Mouse (Mus musculus) spleen, postnatal 10 days (tissue): Measurements from ENCODE around the gene Hdac7.
A peak's percentile ranks its signal among the peaks of the same experiment; 100 is the strongest.

Experiments
- DNase-seq, 2 experiments: peaks; one replicate each; pipeline ENCODE4 v3.0.0; 2021 to 2022; ENCODE audit warnings: low spot score in 2 of 2

Gene Hdac7

DNA sequence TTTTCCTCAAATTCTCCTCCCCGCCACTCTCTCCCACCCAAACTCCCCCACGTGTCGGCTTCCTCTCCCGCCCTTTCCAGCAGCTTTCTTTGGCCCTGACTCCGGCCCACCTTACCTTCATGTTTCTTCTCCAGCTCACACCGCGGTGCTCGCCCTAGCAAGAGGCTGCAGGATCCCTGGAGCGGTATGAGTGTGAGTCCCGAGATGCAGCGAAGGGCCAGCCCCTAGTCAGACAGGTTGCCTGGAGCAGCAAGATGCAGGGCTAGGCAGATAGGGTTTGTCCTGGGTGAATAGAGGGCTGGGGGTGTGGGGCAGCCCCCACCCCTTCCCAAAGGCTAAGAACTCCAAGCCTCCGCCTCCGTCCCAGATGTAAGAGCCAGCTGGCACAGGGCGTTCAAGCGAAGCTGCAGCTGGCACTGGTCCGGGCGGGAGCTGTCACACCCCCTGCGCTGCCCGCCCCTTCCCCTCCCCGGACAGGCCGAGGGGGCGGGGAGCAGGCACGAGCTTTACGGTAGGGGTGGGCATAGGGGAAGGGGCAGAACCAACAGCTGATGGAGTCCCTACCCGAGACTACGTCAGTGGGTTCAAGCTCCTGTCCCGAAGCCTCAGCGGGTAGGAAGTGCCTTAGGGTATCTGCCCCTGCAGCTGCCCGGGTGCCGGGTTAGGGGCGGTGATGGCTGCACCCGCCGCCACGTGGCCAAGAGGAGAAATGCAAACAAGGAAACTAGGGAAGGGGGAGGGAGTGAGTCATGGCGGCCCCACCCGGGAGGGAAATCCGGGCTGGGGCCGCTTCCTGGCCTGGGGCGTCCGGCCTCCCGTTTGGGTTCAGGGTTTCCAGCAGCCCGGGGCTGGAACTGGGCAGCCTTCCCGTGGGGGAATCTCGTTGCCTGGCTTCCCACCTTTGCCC lies 76.8 kb downstream of the Hdac7 start, which contains the start of gene Rapgef3:
Gene Rapgef3, minus strand, starts transcription at position 693 of the 907 bp plus-strand sequence.
- peak; percentile 63 to 82 for DNase-seq

DNA sequence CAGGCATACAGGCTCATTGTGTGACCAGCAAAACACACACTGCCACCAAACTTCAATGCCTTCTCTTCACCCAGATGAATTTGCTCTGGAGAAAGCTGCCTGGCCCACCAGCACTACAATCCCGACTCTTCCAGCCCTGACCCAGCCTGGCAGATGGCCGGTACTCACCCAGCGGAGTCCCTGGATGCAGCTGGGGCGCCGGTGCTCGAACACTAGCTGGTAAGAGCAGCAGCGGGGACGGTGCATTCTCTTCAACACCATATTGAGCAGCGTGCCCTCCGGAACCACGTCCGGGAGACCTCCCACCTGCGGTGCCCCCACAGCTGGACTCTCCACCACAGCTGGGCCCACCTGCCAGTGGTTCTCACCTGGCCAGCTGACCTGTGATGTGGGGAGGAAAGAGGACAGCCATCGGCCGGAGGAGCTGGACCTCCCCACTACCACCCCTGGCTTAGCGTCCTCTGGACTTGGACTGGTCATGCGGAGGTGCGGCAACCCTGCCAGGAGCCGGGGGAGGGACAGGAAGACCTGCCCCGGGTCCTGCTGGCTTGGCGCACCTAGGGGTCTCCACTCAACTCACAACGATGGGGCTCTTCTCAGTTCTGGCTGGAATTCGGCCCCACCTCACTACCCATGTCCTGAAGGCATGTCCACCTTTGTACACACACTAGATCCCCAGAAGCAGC lies 77.6 kb downstream of the Hdac7 start:
- no peak for DNase-seq

DNA sequence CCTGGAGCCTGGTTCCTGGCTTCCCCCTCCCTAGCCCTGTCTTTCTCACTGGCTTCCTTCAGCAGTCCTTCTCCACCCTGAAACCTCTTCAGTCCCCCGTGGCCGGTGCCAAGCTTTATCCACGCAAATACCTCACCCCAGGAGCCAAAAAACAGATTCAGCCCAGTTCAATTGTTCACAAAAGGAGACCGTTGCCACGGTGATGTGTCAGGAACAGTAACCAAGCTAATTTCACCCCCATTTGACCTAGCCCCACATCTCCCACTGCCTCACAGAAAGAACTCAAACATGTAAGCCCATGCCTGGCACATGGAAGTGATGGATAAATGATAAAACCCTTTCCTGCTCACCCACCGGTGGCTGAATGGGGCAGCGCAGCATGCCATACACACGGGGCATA lies 78.1 kb downstream of the Hdac7 start:
- no peak for DNase-seq

DNA sequence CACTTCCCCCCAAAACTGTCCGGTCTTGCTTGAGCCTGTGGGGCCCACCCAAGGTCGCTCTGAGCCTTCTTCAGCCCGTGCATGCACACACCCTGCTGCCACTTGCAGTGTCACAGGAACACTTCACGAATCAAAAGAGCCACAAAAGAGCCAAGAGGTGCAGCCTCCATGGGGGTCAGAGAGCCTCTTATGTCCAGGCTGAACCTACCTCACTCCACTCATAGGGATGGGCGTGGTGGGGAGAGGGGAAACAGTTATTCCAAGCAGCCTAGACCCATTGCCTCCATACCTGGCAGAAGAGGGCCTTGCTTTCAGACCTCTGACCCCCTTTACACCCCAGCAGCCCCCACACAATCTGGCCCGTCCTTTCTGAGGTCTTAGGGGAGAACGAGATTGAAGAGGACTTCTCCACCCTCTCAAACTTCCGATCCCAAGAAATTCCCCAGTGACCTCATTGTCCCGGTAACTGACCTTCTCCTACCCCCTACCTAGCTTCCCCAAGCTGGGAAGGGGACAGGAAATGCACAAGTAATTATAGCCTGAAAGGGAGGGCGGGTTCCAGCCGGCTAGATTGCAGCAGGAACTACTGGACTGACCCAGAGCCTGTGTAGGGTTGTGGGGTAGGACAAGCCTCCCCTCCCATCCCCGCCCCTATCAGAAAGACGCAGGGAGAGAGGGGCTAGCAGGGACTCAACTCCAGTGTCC lies 79.1 kb downstream of the Hdac7 start:
- no peak for DNase-seq

DNA sequence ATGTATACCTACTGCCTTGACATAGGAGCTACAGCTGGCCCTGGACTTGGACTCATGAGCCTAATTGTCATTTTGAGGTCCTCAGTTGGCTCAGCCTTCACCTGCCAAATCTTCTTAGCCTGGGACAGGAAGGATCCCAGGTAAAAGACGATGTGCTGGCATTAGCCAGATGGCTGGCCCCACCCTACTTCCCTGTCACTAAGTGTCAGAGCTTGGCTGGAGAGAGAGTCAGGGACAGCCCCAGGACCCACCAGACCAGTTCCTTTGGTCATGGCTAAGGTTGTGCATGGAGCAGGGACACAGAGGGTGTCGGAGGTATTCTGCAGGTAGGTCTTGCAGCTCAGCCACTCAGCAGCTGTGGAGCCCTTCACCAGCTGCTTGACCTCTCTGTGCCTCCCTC lies 79.8 kb downstream of the Hdac7 start:
- no peak for DNase-seq

DNA sequence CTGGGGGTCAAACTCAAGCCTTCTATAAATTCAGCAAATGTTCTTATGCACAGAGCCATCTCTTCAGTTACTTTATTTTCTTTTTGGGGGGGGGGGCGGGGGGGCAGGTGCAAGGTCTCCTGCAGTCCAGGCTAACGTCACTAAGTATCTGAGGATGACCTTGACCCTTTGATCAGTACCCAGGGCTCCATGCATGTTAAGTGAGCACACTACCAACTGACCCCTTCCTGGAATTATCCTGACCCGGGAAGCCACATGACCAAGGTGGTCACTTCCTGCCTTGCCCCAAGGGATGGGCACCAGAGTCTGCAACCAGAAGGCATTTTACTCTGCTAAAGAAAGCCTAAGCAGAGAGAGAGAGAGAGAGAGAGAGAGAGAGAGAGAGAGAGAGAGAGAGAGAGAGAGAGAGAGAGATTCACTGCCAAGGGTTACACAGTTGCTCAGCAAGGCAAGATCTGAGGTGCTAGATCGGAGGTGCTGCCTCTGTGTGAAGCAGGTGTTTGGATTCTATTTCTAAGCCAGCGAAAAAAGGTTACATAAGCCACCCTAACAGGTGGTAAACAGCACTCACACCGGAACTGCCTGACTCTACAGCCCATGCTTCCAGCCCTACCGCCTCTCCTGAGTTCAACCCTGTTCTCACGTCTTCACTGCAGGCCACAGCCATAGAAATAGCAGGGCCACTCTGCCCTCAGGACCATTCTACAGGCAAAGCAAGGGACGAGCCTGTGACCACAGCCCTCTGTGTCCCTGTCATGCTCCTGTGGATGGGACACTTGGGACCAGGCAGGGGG lies 80.8 kb downstream of the Hdac7 start:
- no peak for DNase-seq

DNA sequence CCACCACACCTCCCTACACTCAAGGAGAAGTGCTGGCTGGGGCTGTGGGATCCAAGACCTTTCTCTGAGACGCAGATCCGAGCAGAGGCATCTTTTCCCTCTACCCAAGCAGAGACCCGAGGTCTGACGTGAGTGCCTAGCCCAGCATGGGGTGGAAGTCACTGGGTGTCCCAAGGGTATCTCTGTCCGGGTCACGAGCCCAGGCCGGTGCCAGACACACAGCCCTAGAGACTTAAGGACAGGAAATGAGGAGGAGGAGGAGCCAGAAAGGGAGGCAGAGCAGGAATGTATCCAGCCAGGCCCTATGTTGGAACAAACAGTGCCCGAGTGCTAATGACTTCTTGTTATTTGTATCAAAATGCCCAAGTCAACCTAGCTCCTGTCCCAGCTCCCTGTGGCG lies 81.6 kb downstream of the Hdac7 start:
- DNase-seq: no peak

DNA sequence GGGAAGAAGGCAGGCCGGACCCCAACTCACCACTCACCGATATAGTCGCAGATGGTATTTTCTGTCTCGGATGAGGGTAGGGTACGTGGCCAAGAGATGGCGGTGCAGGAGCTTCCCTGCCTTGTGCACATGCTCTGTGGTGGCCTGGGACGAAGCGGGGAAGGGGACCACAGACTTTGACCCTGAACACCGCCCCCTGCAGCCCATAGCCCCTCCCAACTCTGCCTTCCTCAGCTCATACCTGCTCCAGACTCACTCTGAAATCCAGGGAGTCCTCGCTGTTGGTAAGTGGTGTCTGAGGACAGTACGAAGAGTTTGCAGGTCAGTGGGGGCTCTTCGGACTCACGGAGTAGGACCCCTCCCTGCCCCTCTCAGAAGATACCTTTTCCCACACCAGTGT lies 82.9 kb downstream of the Hdac7 start:
- DNase-seq: no peak

DNA sequence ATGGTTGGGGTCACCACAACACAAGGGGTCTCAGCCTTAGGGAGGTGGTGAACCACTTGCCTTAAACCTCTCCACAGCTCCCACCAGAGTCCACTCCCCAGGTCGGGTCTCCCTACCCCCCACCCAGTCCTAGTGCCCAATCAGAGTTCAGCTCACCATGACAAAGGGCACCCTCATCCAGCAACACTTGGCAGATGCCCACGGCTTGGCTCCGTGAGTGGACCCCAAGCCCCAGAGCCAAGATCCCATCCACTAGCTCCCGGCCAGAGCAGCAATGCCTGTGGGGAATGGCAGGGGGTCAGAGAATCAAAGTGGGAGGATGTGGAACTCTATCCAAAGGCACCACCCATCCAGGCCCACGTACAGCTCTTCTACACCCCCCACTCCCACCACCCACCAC lies 83.3 kb downstream of the Hdac7 start:
- DNase-seq: no peak

DNA sequence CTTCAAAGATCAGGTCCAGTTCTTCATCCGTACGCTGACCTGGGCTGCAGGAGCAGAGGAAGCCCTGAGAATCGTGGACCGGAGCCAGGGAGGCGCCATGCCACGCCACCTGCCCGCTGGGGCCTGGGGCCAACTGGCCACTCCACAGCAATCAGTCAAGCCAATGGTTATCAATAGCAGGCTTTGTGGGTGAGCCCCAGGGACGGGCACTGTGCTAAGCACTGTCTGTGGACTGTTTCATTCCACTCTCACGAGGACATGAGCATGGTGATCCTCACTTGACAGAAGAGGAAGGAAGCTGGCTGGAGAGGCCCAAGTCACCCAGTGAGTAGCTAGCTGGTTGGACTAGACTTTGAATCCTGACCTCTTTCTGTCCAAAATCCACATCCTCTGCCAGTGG lies 84.3 kb downstream of the Hdac7 start:
- no peak for DNase-seq

DNA sequence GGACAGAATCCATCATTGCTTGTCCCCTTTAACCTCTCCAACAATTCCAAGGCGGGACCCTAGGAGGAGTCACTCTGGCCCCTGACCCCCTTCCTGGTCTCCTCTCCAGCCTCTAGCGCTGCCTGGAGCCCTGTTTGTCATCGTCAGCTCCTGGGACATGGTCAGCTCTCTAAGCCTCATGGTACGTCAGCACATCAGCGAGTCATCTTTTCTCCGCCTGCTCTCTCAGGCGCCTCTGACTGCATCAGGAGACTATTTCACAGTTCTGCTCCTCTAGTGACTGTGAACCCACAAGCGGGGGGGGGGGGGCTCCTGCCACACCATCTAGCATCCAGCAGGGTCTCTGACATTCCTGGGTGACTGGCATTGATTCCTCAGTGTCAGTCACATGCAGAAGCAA lies 88.9 kb downstream of the Hdac7 start:
- no peak for DNase-seq

DNA sequence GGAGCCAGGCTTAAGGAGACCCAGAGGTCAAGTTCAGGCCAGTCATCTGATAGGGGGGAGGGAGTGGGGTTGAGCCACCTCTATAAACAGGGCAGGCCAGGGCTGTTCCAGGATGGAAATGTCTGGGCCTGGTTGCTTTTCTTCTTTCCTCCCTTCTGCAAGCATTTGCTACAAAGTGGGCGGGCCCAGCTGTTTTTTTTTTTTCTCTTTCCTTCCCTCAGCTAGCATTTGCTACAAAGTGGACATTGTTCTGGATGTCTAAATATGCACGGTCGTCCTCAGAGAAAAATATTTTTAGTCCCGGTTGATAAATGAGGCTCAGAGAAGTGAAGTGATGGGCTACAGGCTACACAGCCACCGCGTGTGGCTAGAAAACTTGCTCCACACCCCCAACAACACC lies 89.8 kb downstream of the Hdac7 start:
- DNase-seq: no peak

DNA sequence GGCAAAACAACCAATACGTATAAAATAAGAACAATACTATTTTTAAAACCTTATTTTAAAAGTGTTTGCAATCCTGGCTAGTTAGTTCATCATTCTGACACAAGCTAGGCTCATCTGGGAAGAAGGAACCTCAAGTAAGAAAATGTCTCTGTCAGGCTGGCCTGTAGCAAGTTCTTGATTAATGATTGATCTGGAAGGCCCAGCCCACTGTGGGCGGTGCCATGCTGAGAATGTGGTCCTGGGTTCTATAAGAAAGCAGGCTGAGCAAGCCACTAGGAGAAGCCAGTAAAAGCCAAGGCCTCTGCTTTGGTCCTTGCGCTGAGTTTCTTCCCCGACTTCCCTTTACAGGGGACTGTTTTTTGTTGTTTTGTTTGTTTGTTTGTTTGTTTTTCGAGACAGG lies 91.8 kb downstream of the Hdac7 start:
- DNase-seq: no peak

DNA sequence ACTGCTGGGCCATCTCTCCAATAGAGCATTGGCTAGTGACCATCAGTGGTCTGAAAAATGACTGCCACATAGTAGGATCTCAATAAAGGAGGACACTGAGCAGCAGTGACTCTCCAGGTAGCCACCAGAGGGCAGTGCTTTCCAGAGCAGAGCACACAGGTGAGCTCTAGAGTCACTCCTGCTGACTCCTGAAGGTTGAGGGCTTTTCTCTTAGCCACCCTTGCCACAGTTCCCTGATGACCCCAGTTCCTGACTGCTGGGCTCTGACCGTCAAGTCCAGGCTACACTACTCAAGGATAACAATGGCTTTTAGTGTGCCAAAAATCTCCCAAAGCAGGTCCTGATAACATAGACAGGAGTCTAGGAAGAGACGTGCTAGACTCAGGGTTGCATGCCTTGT lies 92.6 kb downstream of the Hdac7 start:
- peak in 1 of 2 experiments; percentile 59 for DNase-seq

DNA sequence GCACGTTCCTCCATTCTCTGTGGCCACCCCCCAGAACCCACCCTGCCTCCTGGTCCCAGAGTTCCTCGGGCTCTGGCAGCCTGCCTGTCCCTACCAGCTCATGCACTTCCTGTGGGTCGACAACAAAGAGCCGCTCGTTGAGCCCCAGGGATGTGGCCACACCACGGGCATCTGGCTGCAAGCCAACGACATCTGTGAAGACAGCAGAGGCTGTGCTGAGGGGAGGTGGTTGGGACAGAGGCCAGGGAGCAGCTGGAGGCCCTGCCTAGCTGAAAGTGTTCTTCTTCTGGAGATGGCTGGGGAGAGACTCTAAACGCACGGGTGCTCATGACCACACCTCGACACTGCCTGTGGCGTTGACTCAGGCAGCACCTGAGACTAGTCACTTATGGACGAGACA lies 93.6 kb downstream of the Hdac7 start:
- peak; percentile 36 to 74 for DNase-seq

DNA sequence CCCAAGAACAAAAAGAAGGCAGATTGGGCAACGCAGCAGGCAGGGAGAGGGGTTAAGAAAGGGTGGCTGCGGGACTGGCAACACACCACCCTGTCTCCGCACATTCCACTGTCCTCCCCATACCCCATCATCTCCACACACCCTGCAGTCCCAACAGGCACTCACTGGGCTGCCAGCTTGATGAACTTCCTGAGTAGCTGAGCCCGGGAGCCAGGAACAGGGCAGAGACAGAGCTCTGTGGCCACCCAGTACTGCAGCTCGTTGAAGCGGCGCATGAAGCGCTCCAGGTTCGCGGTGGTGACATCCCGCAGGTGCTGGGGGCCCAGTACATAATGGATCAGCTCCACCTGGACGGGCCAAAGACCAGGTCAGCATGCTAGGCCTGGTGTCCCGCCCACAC lies 94.5 kb downstream of the Hdac7 start:
- DNase-seq: no peak

DNA sequence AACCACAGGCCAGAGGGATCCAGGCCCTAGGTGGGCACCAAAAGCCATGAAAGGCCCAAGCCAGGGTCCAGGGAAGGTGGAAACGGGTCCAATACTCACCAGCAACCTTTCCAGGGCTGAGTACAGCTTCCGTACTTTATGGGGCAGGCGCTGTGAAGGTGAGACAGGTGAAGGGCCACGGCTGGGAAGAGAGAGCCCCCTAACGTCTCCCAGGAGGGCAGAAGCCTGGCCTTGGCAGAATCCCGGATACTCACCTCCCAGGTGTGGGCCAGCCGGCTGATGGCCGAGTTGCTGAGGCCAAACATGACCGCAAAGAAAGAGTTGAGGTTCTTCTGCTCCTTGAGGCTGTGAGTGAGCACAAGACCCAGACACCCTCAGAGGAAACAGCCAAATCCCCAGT lies 94.9 kb downstream of the Hdac7 start:
- no peak for DNase-seq

DNA sequence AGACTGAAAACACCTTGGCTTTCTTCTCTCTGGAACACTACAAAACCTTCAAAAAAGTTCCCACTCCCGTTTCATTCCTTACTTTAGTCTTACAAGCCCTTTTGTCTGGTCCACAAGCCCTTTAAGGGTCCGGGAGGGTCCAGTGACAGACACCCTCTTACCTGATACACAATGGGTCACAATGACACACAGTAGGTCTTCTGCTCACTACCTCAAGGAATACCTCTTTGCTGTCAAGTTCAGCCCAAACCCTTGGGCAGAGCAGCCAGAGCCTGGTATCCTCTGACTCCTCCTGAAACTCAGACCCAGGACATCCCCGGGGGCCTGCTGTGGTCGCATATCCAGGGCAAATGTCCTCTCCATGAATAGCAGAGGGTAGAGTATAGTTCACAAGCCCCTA lies 95.3 kb downstream of the Hdac7 start:
- no peak for DNase-seq

DNA sequence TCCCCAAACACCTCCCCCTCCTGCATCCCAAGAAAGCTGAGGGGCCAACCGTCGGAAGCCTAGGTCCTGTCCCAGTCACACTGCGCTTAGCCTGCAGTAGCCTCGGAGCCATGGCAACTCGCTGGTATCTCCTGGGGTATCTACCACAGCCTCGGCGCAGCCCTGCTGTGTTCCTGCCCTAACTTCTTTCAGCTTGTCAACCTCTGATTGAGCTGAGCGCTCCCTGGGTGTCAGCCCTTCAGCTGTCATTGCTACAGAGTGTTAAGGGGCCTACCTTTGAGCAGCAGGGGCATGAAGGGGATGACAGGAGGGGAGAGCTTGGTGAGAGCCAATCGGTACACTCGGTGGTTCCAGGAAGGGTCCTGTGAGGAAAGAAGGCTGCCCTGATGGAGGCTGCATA lies 96.0 kb downstream of the Hdac7 start:
- no peak for DNase-seq

DNA sequence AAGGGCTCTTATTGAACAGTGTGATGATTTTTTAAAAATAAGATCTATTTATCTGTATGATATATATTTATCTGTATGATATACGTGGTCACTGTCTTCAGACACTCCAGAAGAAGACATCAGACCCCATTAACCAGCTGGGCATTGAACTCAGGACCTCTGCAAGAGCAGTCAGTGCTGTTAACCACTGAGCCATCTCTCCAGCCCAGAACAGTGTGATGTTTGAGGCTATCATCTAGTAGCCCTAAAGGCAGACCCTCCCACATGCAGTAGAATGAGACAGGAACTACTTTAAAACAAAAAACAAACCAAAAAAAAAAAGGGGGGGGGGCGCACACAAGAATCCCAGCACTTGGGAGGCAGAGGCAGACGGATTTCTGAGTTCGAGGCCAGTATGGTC lies 96.8 kb downstream of the Hdac7 start:
- no peak for DNase-seq

DNA sequence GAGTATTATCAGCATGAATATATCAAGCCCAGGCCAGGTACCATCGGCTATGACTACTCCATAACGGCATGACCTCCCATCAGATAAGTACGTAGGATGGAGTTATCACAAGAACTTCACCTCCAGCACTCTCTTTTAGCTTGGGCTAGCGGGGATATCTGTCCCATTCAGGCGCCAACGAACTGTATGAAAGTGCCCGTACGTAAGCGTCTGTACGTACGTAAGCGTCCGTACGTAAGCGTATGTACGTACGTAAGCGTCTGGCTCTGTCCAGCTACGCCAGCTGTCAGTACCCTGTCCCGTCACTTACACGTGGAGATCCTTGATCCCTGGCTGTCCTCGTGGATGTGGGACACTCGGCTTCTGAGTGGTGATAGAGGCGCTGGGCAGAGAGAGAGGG lies 97.6 kb downstream of the Hdac7 start:
- DNase-seq: no peak

DNA sequence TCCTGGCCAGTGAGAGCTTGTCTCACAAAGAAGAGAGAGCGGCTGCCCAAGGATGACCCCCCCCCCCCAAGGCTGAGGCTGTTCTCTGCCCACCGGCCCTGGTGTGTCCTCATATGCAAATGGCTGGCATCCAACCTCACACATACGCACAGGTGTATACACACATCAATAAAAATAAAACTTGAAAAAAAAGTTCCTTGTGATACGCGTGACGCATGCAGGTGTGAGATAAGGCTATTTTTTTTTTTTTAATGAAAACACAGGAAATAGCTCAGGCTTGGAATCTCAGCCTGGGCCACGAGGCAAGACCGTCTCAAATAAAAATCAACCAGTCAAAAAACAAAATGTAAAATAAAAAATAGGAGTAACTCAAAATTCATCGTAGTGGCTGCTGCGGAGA lies 98.0 kb downstream of the Hdac7 start:
- DNase-seq: no peak
